ENCODE assay signal across 9 mouse cellular contexts in genomic region chr9:66514256-66514770, GRCm38 (mm10). TPM values are rescaled to one million over a fixed set of nuclear protein-coding genes. Genes with fewer than 3 reads are reported as not detected.
A peak's percentile ranks its signal among the peaks of the same experiment; 100 is the strongest.
DNase-seq lines count a peak whose midpoint lies in the region; ATAC-seq and TF ChIP-seq lines count a peak whose summit lies in the region.
"Had no signal": no experiment of that assay in that cellular context is flagged by ENCODE, and none has a peak within 500 bp of the region (broad histone marks: within the 10 kb centered on the region; RNA-seq: fewer than 3 reads in every experiment).

TSS of gene Fbxl22 (minus strand) at chr9:66514593.

- H3ac ChIP-seq in myocyte (ENCODE audit: control insufficient read depth, insufficient read length) = no peak within 1 kb of the TSS

- H3K79me2 ChIP-seq in myocyte (ENCODE audit: control insufficient read depth, insufficient read depth) = no peaks in the 10 kb centered on the region

- H3K36me3 ChIP-seq in hindbrain, embryonic 16.5 days (ENCODE audit: control insufficient read depth, insufficient read depth, low read length) = peaks cover 11% of the 10 kb centered on the region
- peaks cover 68% of the 10 kb centered on the region for H3K36me3 ChIP-seq in limb, embryonic 13.5 days
- H3K36me3 ChIP-seq in myocyte (ENCODE audit: control insufficient read depth, insufficient read depth) = peaks cover 11% of the 10 kb centered on the region

- TF ChIP-seq CTCF in cerebellum, adult 2 months (IDR thresholded peaks at IDR 0.05; ENCODE audit: borderline replicate concordance, insufficient read depth, low read depth, low read length) = peak; percentile 53

- H3K9me3 ChIP-seq in hindbrain, embryonic 16.5 days (ENCODE audit: control insufficient read depth, low read length) = no peaks in the 10 kb centered on the region
- H3K9me3 ChIP-seq in limb, embryonic 13.5 days = no peaks in the 10 kb centered on the region
- H3K9me3 ChIP-seq: G1E had no signal

- H3K9ac ChIP-seq in hindbrain, embryonic 16.5 days (ENCODE audit: low read depth, low read length) = peak within 1 kb of the TSS; percentile 33; the same call in 1 of the 2 replicates
- H3K9ac ChIP-seq in limb, embryonic 13.5 days = peak within 1 kb of the TSS; percentile 25

- peak; percentile 39 to 41 for DNase-seq in frontal cortex, postnatal 14 days (ENCODE audit: low spot score in 2 of 2)
- DNase-seq in cerebellum, adult 2 months = peak; percentile 60 to 62
- peak; percentile 46 for DNase-seq in gastrocnemius, adult 18-20 months (ENCODE audit: low spot score)
- peak; percentile 58 for DNase-seq in urinary bladder, postnatal 25 days (ENCODE audit: low spot score)

- peak within 1 kb of the TSS; percentile 41 for H3K27ac ChIP-seq in cerebellum, adult 2 months (ENCODE audit: insufficient read depth, low read length)
- no peak within 1 kb of the TSS; the same call in 1 of the 2 replicates for H3K27ac ChIP-seq in hindbrain, embryonic 16.5 days (ENCODE audit: low read depth, low read length)
- H3K27ac ChIP-seq in limb, embryonic 13.5 days = peak within 1 kb of the TSS; percentile 69

- no peak for ATAC-seq in frontal cortex, adult (ENCODE audit: low TSS enrichment)
- ATAC-seq in hindbrain, embryonic 16.5 days = no peak
- ATAC-seq in limb, embryonic 13.5 days (ENCODE audit: low FRiP score, low read depth) = no peak

- no peak within 1 kb of the TSS for H3K4me2 ChIP-seq in hindbrain, embryonic 16.5 days (ENCODE audit: low read length)
- H3K4me2 ChIP-seq in limb, embryonic 13.5 days (replicated peaks) = peak within 1 kb of the TSS; percentile 98; the same call in 1 of the 2 replicates
- peak within 1 kb of the TSS; percentile 61 for H3K4me2 ChIP-seq in myocyte (ENCODE audit: low read depth)

- TF ChIP-seq POLR2A in cerebellum, adult 2 months (IDR thresholded peaks at IDR 0.05; ENCODE audit: borderline replicate concordance, insufficient read depth, low read length) = no peak
- no peak for TF ChIP-seq POLR2A in myocyte (IDR thresholded peaks at IDR 0.05; ENCODE audit: insufficient read length, low read depth)

- peaks cover 52% of the 10 kb centered on the region for H3K4me1 ChIP-seq in cerebellum, adult 2 months (ENCODE audit: control insufficient read depth, insufficient read depth, low read length)
- peaks cover 20% of the 10 kb centered on the region for H3K4me1 ChIP-seq in hindbrain, embryonic 16.5 days (ENCODE audit: control insufficient read depth, insufficient read depth, low read depth, low read length)
- peaks cover 31% of the 10 kb centered on the region for H3K4me1 ChIP-seq in limb, embryonic 13.5 days

- WGBS in cerebellum, adult 2 months = 38% methylated on average over 17 of the region's 17 CpGs
- WGBS in hindbrain, embryonic 16.5 days = 68% methylated on average over 17 of the region's 17 CpGs
- 66% methylated on average over 17 of the region's 17 CpGs for WGBS in limb, embryonic 13.5 days

- H3K27me3 ChIP-seq in cerebellum, adult 2 months (ENCODE audit: control insufficient read depth, insufficient read depth, low read length) = no peaks in the 10 kb centered on the region
- no peaks in the 10 kb centered on the region for H3K27me3 ChIP-seq in hindbrain, embryonic 16.5 days (replicated peaks; ENCODE audit: control insufficient read depth, insufficient read depth, low read length)
- H3K27me3 ChIP-seq in limb, embryonic 13.5 days = no peaks in the 10 kb centered on the region
- H3K27me3 ChIP-seq in myocyte (ENCODE audit: control insufficient read depth, insufficient read depth, insufficient read length) = no peaks in the 10 kb centered on the region

- no peak within 1 kb of the TSS for H3K4me3 ChIP-seq in cerebellum, adult 2 months (replicated peaks; ENCODE audit: insufficient read depth, low read depth, low read length)
- no peak within 1 kb of the TSS for H3K4me3 ChIP-seq in hindbrain, embryonic 16.5 days (ENCODE audit: low read length)
- H3K4me3 ChIP-seq in limb, embryonic 13.5 days = 0 out of 2 replicates have a peak within 1 kb of the TSS, but pooled peaks have one; percentile 2
- H3K4me3 ChIP-seq in myocyte = peak within 1 kb of the TSS; percentile 5

TF ChIP-seq in myocyte, 11 proteins besides CTCF, POLR2A, EP300 and RAD21:
- TF ChIP-seq MYOD1 (IDR thresholded peaks at IDR 0.05; ENCODE audit: control insufficient read depth in 1 of 3, insufficient read length in 2 of 3, low read depth in 2 of 3) (peak in 2 of 3 experiments; percentile 11 to 55), MYOG (IDR thresholded peaks at IDR 0.05; ENCODE audit: control insufficient read depth in 1 of 3, insufficient read depth in 1 of 3, insufficient read length in 2 of 3, low read depth in 2 of 3) (peak in 2 of 3 experiments; percentile 7 to 26), SRF (IDR thresholded peaks at IDR 0.05; ENCODE audit: control insufficient read depth, insufficient read length, low read depth) (peak; percentile 81), REST (IDR thresholded peaks at IDR 0.05; ENCODE audit: insufficient read depth, insufficient read length) (no peak)

RNA-seq across cellular contexts. Expression of gene Fbxl22, which starts in this region (rescaled TPM):
- 3.2 and 3.4 TPM in 2 replicates for polyA plus RNA-seq in cerebellum, adult 2 months (2012; rRNA removed)
- 1 to 10 TPM; 2.2 to 2.4 TPM for total RNA-seq in gastrocnemius, adult 18-20 months (2021)
- 0.89 and 1.2 TPM in 2 replicates for polyA plus RNA-seq in hindbrain, embryonic 16.5 days (2015; fragmentation: Nextera tagmentation; extraction: Ambion mirVana)
- polyA plus RNA-seq in limb, embryonic 13.5 days (2015; fragmentation: Nextera tagmentation; extraction: Ambion mirVana) = 5.3 and 5.9 TPM in 2 replicates
- 8.0 TPM for polyA plus RNA-seq in myocyte (2012; fragmentation: generic; extraction: Trizol)

Comparison
In these comparisons a context has a peak if more than half of its experiments do, and no peak if none do; other contexts are left out.
1. H3K4me3 ChIP-seq: peak in limb, embryonic 13.5 days (single experiment) and myocyte (single experiment); none in cerebellum, adult 2 months (single experiment) and hindbrain, embryonic 16.5 days (single experiment).
2. Peak in every context shown above with its lines, with median percentiles within 50 percentile points of each other: DNase-seq.